Mouse (Mus musculus): ENCODE results near the gene Mphosph10. TPM values are rescaled to one million over a fixed set of nuclear protein-coding genes. Genes with fewer than 3 reads are reported as not detected.

Gene Mphosph10
- polyA plus RNA-seq, 1 experiment: 11.4 TPM

DNA sequence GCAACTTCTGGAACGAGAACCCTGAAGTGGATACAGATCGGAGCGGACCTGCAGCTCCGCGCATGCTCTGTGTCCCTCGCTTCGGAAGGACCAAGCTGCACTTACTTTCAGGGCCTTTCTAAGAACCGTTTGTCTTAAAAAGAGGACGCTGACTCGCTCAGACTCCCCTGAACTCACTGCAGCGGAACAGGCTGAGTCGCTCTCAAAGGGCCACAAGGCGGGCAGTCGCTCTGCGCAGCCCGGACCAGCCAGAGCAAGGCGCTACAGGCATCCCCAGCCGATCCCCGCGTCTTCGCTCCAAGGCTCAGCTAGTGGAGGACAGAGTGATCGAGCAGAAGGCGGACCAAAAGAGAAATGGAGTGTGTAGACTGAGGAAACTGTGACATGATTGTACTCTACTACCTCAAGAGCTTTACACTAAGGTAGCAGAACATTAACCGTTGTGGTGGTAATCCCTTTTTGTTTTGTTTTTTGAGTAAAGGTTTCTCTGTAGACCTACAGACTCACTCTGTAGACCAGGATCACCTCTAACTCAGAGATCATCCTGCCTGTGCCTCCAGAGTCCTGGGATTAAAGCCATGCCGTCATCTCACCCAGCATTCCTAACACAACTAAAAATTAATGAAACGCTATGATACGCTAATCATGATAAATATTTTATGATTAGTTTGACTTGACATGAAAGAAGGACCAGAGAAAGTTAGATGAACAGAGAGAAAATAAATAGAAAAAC is 18.1 kb downstream of the Mphosph10 start, which contains the start of gene Fan1:
Gene Fan1, minus strand, starts transcription at position 266 of the 733 bp plus-strand sequence.
- H3K4me3 ChIP-seq (ENCODE audit: insufficient read depth, low read length): peak within 1 kb of the TSS; percentile 63
- H3K4me1 ChIP-seq (ENCODE audit: control insufficient read depth, insufficient read depth, low read length): peaks cover 2% of the 10 kb centered on the region; the same call in 1 of the 2 replicates
- TF ChIP-seq CTCF (IDR thresholded peaks at IDR 0.05; ENCODE audit: extremely low read depth, insufficient read depth, low read length): no peak
- peak; percentile 86 for TF ChIP-seq POLR2A (IDR thresholded peaks at IDR 0.05; ENCODE audit: extremely low read depth, insufficient read depth, low read length)
- H3K27ac ChIP-seq (ENCODE audit: insufficient read depth, low read length): peak within 1 kb of the TSS; percentile 55

DNA sequence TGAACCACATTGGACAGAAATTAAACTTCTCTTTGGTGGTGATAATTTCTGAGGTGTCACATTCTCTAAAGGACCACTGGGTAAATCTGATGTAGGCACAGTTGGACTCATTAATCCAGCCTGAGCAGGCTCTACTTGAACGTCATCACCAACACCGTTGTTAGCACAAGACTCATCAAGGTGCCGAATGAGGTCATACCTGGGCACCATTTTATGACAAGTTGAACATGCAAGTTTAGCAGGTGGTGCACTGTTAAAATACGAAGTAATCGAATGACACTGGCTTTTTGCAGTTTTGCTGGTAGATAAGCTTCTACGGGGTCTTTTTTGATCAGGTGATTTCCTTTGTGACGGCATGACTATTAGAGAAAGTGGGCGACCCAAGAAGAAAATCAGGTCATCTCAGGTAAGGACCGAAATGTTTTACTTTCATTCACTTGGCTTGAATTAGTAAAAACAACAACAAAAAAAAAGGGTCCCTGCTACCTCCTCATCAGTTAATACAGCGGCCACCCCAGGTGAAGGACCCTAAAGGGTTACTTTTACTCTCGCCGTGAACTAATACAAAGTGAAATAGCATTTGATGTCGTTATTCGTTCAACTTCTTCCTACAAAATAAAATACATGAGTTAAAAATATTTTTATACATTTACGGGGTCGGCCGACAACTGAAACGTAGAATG is 18.8 kb downstream of the Mphosph10 start:
- peak overlapping the region; percentile 63 for H3K4me3 ChIP-seq (ENCODE audit: insufficient read depth, low read length)
- H3K27ac ChIP-seq (ENCODE audit: insufficient read depth, low read length): peak overlapping the region; percentile 55
- TF ChIP-seq POLR2A (IDR thresholded peaks at IDR 0.05; ENCODE audit: extremely low read depth, insufficient read depth, low read length) (no peak), CTCF (IDR thresholded peaks at IDR 0.05; ENCODE audit: extremely low read depth, insufficient read depth, low read length) (no peak)
- peaks cover 2% of the 10 kb centered on the region; the same call in 1 of the 2 replicates for H3K4me1 ChIP-seq (ENCODE audit: control insufficient read depth, insufficient read depth, low read length)

DNA sequence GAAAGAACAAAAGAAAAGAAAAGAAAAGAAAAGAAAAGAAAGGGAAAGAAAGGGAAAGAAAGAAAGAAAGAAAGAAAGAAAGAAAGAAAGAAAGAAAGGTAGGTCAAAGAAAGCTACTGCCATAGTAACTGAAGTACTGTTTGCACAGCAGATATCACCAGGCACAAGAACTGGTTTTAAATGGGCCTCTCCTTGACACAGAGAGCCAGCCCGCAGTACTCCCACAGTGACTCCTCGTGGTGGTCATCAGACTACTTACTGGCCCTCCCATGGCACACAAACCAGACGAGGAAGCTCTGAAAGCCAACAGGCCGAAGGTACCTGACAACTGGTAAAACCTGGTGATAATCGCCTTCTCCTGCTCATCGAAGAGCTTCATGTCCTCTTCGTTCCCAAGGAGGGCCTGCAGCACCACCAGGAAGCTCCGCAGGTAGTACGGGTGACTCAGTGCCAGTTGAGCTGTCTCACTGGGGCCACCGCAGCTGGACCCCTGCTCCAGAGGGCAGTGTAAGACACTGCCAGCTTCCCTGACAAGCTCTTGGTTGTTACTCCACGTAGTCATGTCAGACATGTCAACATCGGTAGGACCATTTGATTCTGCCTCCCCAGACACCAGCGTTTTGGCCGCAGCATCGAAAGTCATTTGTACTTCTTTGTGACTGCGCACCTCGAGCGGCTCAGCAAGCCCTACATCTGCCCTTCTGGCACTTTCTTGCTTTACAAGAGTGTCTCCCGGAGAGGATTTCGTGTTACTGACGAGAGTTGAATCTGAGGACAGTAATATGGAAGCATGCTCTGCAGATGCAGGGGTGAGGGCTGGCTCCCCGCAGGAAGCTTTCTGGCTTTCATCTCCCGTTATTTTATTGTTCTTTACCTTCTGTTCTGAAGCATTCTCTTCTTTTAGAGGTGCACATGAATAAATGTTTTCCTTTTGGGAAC is 19.9 kb downstream of the Mphosph10 start:
- no peak for TF ChIP-seq POLR2A (IDR thresholded peaks at IDR 0.05; ENCODE audit: extremely low read depth, insufficient read depth, low read length)
- TF ChIP-seq CTCF (IDR thresholded peaks at IDR 0.05; ENCODE audit: extremely low read depth, insufficient read depth, low read length): no peak
- H3K4me3 ChIP-seq (ENCODE audit: insufficient read depth, low read length): no peak overlapping the region
- H3K27ac ChIP-seq (ENCODE audit: insufficient read depth, low read length): no peak overlapping the region
- H3K4me1 ChIP-seq (ENCODE audit: control insufficient read depth, insufficient read depth, low read length): peaks cover 2% of the 10 kb centered on the region; the same call in 1 of the 2 replicates

DNA sequence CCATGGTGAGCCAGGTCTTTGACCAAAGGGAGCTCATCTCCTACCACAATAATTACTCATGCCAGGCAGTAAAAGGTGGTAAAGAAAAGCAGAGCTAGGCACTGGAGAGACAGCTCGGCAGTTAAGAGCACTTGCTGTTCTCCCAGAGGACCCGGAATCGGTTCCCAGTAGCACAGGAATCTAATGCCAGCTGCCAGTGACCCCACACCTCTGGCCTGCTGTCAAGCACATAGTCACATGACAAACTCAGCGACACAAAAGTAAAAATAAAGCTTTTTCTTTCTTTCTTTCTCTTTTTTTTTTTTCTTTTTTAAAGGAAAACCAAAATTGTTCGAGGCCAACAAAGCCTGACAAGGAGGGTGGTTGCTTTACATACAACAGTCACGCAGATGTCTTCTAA is 22.2 kb downstream of the Mphosph10 start:
- H3K4me1 ChIP-seq (ENCODE audit: control insufficient read depth, insufficient read depth, low read length): peaks cover 2% of the 10 kb centered on the region; the same call in 1 of the 2 replicates
- H3K27ac ChIP-seq (ENCODE audit: insufficient read depth, low read length): no peak overlapping the region
- no peak overlapping the region for H3K4me3 ChIP-seq (ENCODE audit: insufficient read depth, low read length)
- TF ChIP-seq CTCF (IDR thresholded peaks at IDR 0.05; ENCODE audit: extremely low read depth, insufficient read depth, low read length) (no peak), POLR2A (IDR thresholded peaks at IDR 0.05; ENCODE audit: extremely low read depth, insufficient read depth, low read length) (no peak)

DNA sequence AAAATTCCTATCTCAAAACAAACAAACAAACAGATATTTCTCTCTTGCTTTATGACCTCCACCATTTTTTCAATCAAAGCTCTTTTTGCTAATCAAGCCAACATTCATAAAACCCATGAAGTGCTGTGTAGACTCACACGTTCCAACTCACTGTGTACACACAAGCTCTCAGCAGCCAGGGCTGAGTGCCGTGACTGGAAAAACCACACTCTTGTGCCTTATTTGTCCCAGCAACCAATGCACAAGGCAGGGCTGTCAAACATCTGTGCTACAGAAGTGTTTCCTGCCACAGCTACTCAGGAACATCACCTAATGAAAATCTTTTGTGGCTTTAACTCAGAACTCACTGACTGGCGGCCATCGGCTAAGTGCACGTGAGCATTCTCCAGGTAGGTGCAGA is 26.2 kb downstream of the Mphosph10 start:
- TF ChIP-seq POLR2A (IDR thresholded peaks at IDR 0.05; ENCODE audit: extremely low read depth, insufficient read depth, low read length) (no peak), CTCF (IDR thresholded peaks at IDR 0.05; ENCODE audit: extremely low read depth, insufficient read depth, low read length) (no peak)
- no peak overlapping the region for H3K4me3 ChIP-seq (ENCODE audit: insufficient read depth, low read length)
- peaks cover under 1% of the 10 kb centered on the region; the same call in 1 of the 2 replicates for H3K4me1 ChIP-seq (ENCODE audit: control insufficient read depth, insufficient read depth, low read length)
- H3K27ac ChIP-seq (ENCODE audit: insufficient read depth, low read length): no peak overlapping the region

DNA sequence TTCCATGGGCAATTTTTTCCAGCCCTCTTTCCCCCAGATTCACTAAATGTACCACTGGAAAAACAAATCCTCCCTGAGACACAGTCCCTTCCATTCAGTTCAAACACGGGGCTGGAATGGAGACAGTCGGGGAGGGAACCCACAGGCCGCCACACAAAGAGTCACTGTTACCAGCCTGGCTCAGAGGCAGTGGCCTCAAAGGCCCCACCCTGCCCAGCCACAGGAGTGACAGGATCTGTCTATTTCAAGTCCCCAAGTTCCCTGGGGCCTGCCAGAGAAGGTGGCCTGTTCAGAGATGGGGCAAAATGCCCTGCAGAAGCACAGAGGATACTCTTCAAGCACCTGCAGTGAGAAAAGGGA is 31.5 kb downstream of the Mphosph10 start:
- Histone ChIP-seq H3K27ac (ENCODE audit: insufficient read depth, low read length) (peak overlapping the region; percentile 98), H3K4me1 (ENCODE audit: control insufficient read depth, insufficient read depth, low read length) (peaks cover 2% of the 10 kb centered on the region; the same call in 1 of the 2 replicates), H3K4me3 (ENCODE audit: insufficient read depth, low read length) (no peak overlapping the region)
- no peak for TF ChIP-seq POLR2A (IDR thresholded peaks at IDR 0.05; ENCODE audit: extremely low read depth, insufficient read depth, low read length)
- no peak for TF ChIP-seq CTCF (IDR thresholded peaks at IDR 0.05; ENCODE audit: extremely low read depth, insufficient read depth, low read length)

DNA sequence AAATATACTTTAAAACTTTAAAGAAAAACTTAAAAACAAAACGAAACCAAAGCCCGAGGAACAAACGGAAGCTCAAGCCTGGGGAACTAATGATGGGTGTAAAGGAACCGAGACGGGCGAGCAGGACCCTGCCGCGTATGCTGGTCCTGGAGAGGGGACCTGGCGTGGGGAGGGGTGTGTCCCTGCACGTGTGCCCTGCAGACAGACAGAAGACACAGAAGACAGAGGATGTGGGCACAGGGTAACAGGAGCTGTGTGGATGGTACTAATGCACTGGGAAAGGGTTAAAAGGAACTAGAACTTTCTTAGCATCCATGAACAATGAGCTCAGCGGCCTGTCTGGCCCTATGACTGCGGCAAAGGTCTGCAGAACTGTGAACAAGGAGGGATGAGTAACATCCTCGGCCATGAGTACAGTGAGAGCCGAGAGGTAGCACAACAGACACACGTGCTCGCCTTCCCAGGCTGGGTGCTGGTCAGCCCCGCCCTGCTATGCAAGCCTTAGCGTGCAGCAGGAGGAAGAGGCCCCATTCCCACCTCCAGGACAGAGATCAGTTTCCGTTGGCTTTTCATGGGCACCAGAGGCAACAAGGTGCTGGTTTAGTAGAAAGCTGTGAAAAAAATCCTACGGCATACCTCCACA is 32.0 kb downstream of the Mphosph10 start:
- peaks cover 2% of the 10 kb centered on the region; the same call in 1 of the 2 replicates for H3K4me1 ChIP-seq (ENCODE audit: control insufficient read depth, insufficient read depth, low read length)
- no peak overlapping the region for H3K4me3 ChIP-seq (ENCODE audit: insufficient read depth, low read length)
- TF ChIP-seq POLR2A (IDR thresholded peaks at IDR 0.05; ENCODE audit: extremely low read depth, insufficient read depth, low read length): no peak
- TF ChIP-seq CTCF (IDR thresholded peaks at IDR 0.05; ENCODE audit: extremely low read depth, insufficient read depth, low read length): no peak
- H3K27ac ChIP-seq (ENCODE audit: insufficient read depth, low read length): peak overlapping the region; percentile 98

DNA sequence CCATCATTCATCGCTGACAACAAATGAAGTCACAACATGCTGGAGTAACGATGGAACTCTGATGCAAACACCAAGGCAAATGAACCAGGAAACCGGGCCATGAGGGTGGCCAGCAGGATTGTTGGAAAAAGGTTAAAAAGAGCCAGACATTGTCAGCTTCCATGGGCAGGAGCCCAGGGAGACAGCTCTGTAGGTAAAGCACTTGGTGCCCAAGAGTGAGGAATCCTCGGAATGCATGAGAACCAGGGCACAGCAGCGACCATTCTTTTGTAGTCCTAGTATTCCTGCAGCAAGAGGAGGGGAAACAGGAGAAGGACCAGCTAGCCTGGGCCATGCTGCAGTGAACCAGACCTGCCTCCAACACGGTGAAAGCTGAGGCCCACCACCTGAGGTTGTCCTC is 33.4 kb downstream of the Mphosph10 start:
- no peak overlapping the region for H3K4me3 ChIP-seq (ENCODE audit: insufficient read depth, low read length)

More for the DNA sequence above, 33.4 kb downstream of the Mphosph10 start:
- Histone ChIP-seq H3K27ac (ENCODE audit: insufficient read depth, low read length) (peak overlapping the region; percentile 45; the same call in 1 of the 2 replicates), H3K4me1 (ENCODE audit: control insufficient read depth, insufficient read depth, low read length) (peaks cover 2% of the 10 kb centered on the region; the same call in 1 of the 2 replicates)
- TF ChIP-seq POLR2A (IDR thresholded peaks at IDR 0.05; ENCODE audit: extremely low read depth, insufficient read depth, low read length): no peak
- no peak for TF ChIP-seq CTCF (IDR thresholded peaks at IDR 0.05; ENCODE audit: extremely low read depth, insufficient read depth, low read length)

Data from cortical plate, adult 2 months (tissue).